Mouse (Mus musculus) lung, postnatal 0 days (tissue): Measurements from ENCODE around the gene B3galnt2.

Experiments
- CTCF ChIP-seq: IDR thresholded peaks from 2 replicates; pipeline ENCODE4 v1.5.1; 2016; ENCODE audit warnings: antibody characterized with exemption, mild to moderate bottlenecking
- EP300 ChIP-seq: IDR thresholded peaks from 2 replicates; pipeline ENCODE4 v1.6.1; 2016; ENCODE audit warnings: antibody characterized with exemption, mild to moderate bottlenecking, control low read depth

- TF ChIP-seq CTCF (no peak), EP300 (no peak)
These were observed 50.7 kb downstream of the B3galnt2 start for GRCm38 (mm10) chr13:14004999-14005398.
